Mouse (Mus musculus) liver, embryonic 16.5 days (tissue): Measurements from ENCODE around the gene Actn2. TPM values are rescaled to one million over a fixed set of nuclear protein-coding genes. Genes with fewer than 3 reads are reported as not detected.

Source experiments
- ATAC-seq: fragments of 200-750 bp; cut with Nextera tagmentation; 2 replicates; pipeline ENCODE4 v1.8.0; 2017; ENCODE audit warnings: low read depth, mild to moderate bottlenecking, moderate number of reproducible peaks, moderate library complexity
- H3K27ac ChIP-seq: fragments of 300-500 bp; sonication (generic); 2 replicates; pipeline ENCODE4 v1.5.1; 2014; ENCODE audit warnings: mild to moderate bottlenecking, low read length
- H3K27me3 ChIP-seq: fragments of 300-500 bp; sonication (generic); 2 replicates; pipeline ENCODE4 v1.6.1; 2014; ENCODE audit warnings: low read depth, low read length, mixed read lengths; ENCODE audit not compliant: control insufficient read depth, insufficient read depth
- H3K36me3 ChIP-seq: fragments of 300-500 bp; sonication (generic); 2 replicates; pipeline ENCODE4 v1.6.1; 2014; ENCODE audit warnings: mild to moderate bottlenecking; ENCODE audit not compliant: control insufficient read depth, insufficient read depth
- H3K4me1 ChIP-seq: fragments of 300-500 bp; sonication (generic); 2 replicates; pipeline ENCODE4 v1.6.1; 2014; ENCODE audit warnings: low read depth, low read length, mixed read lengths; ENCODE audit not compliant: control insufficient read depth
- H3K4me2 ChIP-seq: fragments of 300-500 bp; sonication (generic); 2 replicates; pipeline ENCODE4 v1.6.1; 2014; ENCODE audit warnings: low read depth, low read length, mixed read lengths
- H3K4me3 ChIP-seq: fragments of 300-500 bp; sonication (generic); 2 replicates; pipeline ENCODE4 v1.5.1; 2014; ENCODE audit warnings: low read depth, mild to moderate bottlenecking, low read length
- H3K9ac ChIP-seq: fragments of 300-500 bp; sonication (generic); 2 replicates; pipeline ENCODE4 v1.6.1; 2014; ENCODE audit warnings: low read depth, low read length
- H3K9me3 ChIP-seq: fragments of 300-500 bp; sonication (generic); replicated peaks from 2 replicates; pipeline ENCODE4 v1.6.1; 2016; ENCODE audit warnings: low read length; ENCODE audit not compliant: control insufficient read depth
- WGBS: fragments of 180-500 bp; shearing (Covaris S2); extraction: QIAGEN DNeasy Blood & Tissue Kit; methylation state at CpG from one replicate; pipeline ENCODE4 v1.1.7; 2014; ENCODE audit not compliant: insufficient replicate concordance; 5-methylcytosine and 5-hydroxymethylcytosine counted together
- polyA plus RNA-seq: library from polyadenylated mRNA; unstranded; fragments of >200 nt; fragmentation: Nextera tagmentation; extraction: Ambion mirVana; gene quantifications from 2 replicates; pipeline ENCODE4 v1.2.1, GENCODE M21; 2015

The Actn2 gene
- polyA plus RNA-seq, 1 experiment from 2014 or later: 24.6 TPM

DNA sequence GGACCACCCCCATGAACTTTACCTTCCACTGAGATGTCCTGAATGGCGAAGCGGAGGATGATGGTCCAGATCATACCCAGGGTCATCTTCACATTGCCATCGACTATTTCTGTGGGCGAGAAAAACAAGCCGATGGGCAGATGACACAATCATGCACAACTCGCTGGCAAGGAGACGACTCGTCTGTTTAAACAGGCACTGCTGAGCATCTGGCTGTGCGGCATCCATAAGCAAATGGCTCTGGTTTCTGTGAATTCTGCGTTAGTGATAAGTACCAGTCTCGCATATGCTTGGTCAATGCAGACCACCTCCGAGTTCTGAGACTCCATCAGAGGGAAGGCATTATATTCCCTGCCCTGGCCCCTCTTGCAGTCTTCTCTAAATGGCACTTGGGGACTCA is 31.7 kb downstream of the Actn2 start:
- no peak overlapping the region for H3K4me2 ChIP-seq
- H3K27ac ChIP-seq: no peak overlapping the region
- no peaks in the 10 kb centered on the region for H3K27me3 ChIP-seq
- H3K4me1 ChIP-seq: no peaks in the 10 kb centered on the region
- H3K9ac ChIP-seq: no peak overlapping the region
- ATAC-seq: no peak
- no peaks in the 10 kb centered on the region for H3K36me3 ChIP-seq
- 81% methylated on average over 12 of the region's 12 CpGs for WGBS
- no peaks in the 10 kb centered on the region for H3K9me3 ChIP-seq
- no peak overlapping the region for H3K4me3 ChIP-seq

DNA sequence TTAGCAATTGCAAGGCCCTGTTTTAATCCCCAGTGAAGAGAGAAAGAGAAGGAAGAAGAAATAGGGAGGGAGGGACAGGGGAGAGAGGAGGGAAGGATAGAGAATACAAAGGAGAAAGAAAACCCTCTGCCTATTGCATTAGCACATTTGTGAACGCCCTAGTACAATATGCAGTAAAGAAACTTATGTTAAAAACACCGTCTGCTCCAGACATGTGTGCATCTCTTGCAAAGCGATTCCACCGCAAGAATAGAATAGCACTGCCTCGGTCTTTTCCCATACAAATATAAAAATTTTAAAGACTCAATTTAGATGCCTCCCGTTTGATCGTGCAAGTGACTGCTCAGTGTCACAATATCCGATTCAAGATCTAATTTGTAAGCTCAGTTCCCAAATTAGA is 32.1 kb downstream of the Actn2 start:
- H3K9ac ChIP-seq: no peak overlapping the region
- no peak overlapping the region for H3K4me3 ChIP-seq
- H3K36me3 ChIP-seq: no peaks in the 10 kb centered on the region
- H3K4me1 ChIP-seq: no peaks in the 10 kb centered on the region
- no peaks in the 10 kb centered on the region for H3K9me3 ChIP-seq
- H3K4me2 ChIP-seq: no peak overlapping the region
- WGBS: 67% methylated on average over 8 of the region's 8 CpGs
- ATAC-seq: no peak
- H3K27ac ChIP-seq: no peak overlapping the region
- no peaks in the 10 kb centered on the region for H3K27me3 ChIP-seq

DNA sequence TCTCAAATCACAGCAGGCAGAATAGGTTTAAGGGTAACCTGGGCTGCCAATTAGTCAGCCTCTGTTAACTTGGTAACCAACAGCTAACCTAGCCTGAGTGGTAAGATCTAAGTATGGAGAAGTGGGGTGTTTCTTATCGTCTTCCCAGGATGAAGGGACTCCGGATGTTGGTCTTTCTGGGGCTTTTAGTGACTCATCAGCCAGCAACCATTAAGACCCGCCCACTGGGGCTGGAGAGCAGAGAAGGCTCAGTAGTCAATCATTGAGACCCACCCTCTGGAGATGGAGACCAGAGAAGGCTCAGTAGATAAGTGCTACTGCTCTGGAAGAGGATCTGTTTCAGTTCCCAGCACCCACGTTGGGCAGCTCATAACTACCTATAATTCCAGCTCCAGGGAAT is 33.3 kb downstream of the Actn2 start:
- H3K4me3 ChIP-seq: no peak overlapping the region
- 33% methylated on average over 4 of the region's 4 CpGs for WGBS
- ATAC-seq: no peak
- no peak overlapping the region for H3K9ac ChIP-seq
- no peaks in the 10 kb centered on the region for H3K4me1 ChIP-seq
- no peaks in the 10 kb centered on the region for H3K27me3 ChIP-seq
- H3K36me3 ChIP-seq: no peaks in the 10 kb centered on the region
- H3K4me2 ChIP-seq: no peak overlapping the region
- no peaks in the 10 kb centered on the region for H3K9me3 ChIP-seq
- H3K27ac ChIP-seq: no peak overlapping the region

DNA sequence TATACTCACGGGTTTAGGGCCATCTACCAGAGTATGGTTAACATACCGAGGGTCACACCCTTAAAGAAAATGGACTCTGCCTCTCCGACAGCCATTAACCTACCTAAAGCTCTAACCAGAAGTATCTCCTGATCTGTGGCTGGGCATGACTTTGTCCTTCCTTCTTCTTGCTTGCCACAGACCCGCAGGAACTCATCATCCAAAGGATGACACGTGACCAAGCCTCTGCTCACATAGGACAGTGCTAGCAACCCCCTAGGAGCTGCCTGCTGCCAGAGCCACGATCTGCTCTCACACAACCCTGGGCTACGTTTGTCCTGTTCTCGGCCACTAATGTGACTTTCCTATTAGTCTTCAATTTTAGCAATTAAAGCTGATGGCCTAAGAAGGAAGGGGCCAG is 35.0 kb downstream of the Actn2 start:
- 51% methylated on average over 8 of the region's 8 CpGs for WGBS
- no peak for ATAC-seq
- no peaks in the 10 kb centered on the region for H3K36me3 ChIP-seq
- H3K9ac ChIP-seq: no peak overlapping the region
- no peak overlapping the region for H3K4me3 ChIP-seq
- H3K4me2 ChIP-seq: no peak overlapping the region
- H3K27me3 ChIP-seq: no peaks in the 10 kb centered on the region
- no peaks in the 10 kb centered on the region for H3K9me3 ChIP-seq
- H3K27ac ChIP-seq: no peak overlapping the region
- no peaks in the 10 kb centered on the region for H3K4me1 ChIP-seq

DNA sequence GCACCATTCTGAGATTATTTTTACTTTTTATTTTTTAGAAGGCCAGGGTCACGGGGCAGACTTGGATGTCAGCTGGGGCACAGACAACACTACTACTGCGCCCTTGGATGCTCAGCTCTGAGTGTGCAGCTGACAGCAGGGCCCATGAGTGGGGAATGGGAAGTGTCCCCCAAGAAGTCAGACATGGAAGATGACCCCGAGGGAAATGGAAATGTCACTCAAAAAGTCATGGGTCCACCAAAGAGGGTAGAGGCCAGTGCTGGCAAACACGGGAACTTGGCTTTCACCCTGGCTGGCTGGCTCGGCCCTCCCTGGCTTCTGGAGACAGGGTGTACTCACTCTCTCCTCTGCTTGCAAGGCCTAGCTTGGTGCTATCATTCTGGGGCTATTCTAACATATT is 35.6 kb downstream of the Actn2 start:
- no peaks in the 10 kb centered on the region for H3K36me3 ChIP-seq
- no peaks in the 10 kb centered on the region for H3K27me3 ChIP-seq
- WGBS: 73% methylated on average over 5 of the region's 5 CpGs
- H3K4me1 ChIP-seq: no peaks in the 10 kb centered on the region
- H3K9ac ChIP-seq: no peak overlapping the region
- no peaks in the 10 kb centered on the region for H3K9me3 ChIP-seq
- H3K27ac ChIP-seq: no peak overlapping the region
- no peak for ATAC-seq
- no peak overlapping the region for H3K4me2 ChIP-seq
- no peak overlapping the region for H3K4me3 ChIP-seq

DNA sequence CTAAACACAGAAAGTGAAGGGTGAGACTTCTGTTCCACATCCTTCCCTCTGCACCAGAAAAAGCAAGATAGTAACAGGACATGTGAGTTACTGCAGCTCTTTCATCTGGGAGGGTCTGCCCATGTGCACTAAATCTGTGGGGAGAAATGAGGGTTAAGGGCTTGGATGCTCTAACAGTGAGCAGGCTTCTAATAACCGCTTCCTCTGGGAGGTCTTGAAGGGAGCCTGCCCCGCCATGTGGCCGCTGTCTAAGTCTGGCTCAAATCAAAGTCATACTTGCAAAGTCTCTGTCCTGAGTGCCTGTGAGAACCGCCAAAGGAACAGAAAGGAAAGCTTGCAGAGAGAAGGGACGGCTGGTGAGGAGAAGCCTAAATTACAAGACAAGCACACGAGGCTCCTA is 42.8 kb downstream of the Actn2 start:
- ATAC-seq: no peak
- Histone ChIP-seq H3K9ac (no peak overlapping the region), H3K27ac (no peak overlapping the region), H3K27me3 (no peaks in the 10 kb centered on the region), H3K4me3 (no peak overlapping the region), H3K9me3 (no peaks in the 10 kb centered on the region), H3K4me2 (no peak overlapping the region), H3K36me3 (no peaks in the 10 kb centered on the region), H3K4me1 (no peaks in the 10 kb centered on the region)
- WGBS: 56% methylated on average over 6 of the region's 6 CpGs

DNA sequence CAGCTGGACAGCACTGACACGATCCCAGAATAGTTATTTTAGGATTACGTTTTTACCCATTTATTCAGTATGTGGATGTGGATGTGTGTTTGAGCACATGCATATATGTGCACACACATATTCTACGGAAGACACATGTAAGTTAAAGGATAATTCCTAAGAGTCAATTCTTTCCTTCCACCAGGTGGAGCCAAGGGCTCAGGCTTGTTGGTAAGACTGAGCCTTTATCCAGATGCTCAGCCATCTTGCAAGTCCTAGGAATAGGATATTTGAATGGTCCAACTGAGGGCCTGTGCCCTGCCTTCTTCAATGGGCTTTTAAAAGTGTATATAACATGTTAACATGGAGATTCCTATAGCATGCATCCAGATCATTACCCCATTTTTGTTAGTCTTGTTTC is 43.9 kb downstream of the Actn2 start:
- ATAC-seq: no peak
- H3K27ac ChIP-seq: no peak overlapping the region
- H3K27me3 ChIP-seq: no peaks in the 10 kb centered on the region
- no peaks in the 10 kb centered on the region for H3K9me3 ChIP-seq
- no peaks in the 10 kb centered on the region for H3K36me3 ChIP-seq
- no peaks in the 10 kb centered on the region for H3K4me1 ChIP-seq
- 61% methylated on average over 3 of the region's 3 CpGs for WGBS
- H3K4me3 ChIP-seq: no peak overlapping the region
- no peak overlapping the region for H3K4me2 ChIP-seq
- H3K9ac ChIP-seq: no peak overlapping the region

DNA sequence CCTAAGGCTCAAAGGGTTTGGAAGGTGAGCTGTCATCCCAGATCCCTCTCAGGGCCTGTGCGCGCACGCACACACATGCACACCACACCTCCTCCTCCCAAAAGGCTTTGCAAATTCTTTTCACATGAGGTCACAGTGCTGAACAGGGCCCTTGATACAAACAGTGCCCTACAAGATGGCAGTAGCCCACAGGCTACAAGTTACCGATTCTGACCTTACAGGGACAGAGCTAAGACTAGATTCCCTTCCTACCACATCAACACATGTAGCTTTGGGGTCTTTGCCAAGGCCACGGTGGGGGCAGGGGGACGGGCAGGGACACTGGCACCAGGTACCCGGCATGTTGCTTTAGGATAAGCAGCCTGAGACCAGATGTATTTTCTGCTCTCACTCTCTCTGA is 46.8 kb downstream of the Actn2 start:
- Histone ChIP-seq H3K9ac (no peak overlapping the region), H3K27ac (no peak overlapping the region), H3K36me3 (no peaks in the 10 kb centered on the region), H3K9me3 (no peaks in the 10 kb centered on the region), H3K4me2 (no peak overlapping the region), H3K4me3 (no peak overlapping the region), H3K27me3 (no peaks in the 10 kb centered on the region), H3K4me1 (no peaks in the 10 kb centered on the region)
- WGBS: 75% methylated on average over 7 of the region's 7 CpGs
- ATAC-seq: no peak

DNA sequence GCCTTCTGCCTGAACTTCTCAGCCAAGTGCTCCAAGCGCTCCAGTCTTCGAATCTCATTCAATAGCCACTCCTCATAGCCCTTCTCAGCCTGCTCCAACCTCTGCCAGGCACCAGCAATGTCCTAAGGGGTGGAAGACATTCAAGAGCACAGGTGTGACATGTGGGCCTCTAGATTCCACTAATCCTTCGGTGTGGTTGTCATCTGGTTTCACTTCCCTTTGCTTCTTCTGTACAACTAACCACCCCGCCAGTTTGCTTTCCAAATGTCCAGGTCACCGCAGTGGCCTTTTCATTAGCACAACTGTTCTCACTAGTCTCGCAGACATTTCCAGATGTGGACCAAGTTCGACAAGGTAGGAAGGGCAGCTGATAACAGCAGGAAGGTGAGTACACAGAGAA is 49.9 kb downstream of the Actn2 start:
- ATAC-seq: no peak
- H3K27ac ChIP-seq: no peak overlapping the region
- no peak overlapping the region for H3K4me3 ChIP-seq
- no peaks in the 10 kb centered on the region for H3K4me1 ChIP-seq
- no peaks in the 10 kb centered on the region for H3K9me3 ChIP-seq
- WGBS: 60% methylated on average over 7 of the region's 7 CpGs
- no peak overlapping the region for H3K9ac ChIP-seq
- H3K36me3 ChIP-seq: no peaks in the 10 kb centered on the region
- H3K27me3 ChIP-seq: no peaks in the 10 kb centered on the region
- H3K4me2 ChIP-seq: no peak overlapping the region

DNA sequence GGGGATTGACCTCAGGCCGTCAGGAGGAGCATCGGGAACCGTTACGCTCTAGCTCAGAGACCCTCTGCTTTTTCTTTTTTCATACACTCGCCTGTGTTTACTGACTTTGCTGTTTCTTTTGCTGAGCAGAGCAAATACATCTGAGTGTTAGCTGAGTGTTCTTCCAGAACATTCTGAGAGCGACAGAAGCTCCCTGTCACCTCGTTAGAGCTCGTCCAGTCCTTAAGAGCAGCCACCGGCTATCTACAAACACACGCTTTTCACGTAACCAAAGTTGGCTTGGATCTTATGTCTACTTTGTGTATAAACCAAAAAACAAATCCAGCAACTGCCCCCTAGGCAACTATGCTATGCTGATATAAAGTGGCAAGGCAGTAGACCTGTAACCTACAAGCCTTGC is 56.0 kb downstream of the Actn2 start:
- H3K4me2 ChIP-seq: no peak overlapping the region
- no peak overlapping the region for H3K9ac ChIP-seq
- 82% methylated on average over 11 of the region's 11 CpGs for WGBS
- no peak overlapping the region for H3K4me3 ChIP-seq
- no peak overlapping the region for H3K27ac ChIP-seq
- H3K27me3 ChIP-seq: no peaks in the 10 kb centered on the region
- no peak for ATAC-seq
- H3K9me3 ChIP-seq: no peaks in the 10 kb centered on the region
- H3K4me1 ChIP-seq: no peaks in the 10 kb centered on the region
- no peaks in the 10 kb centered on the region for H3K36me3 ChIP-seq
